Mouse (Mus musculus): ENCODE measurements around the gene Sult2b1.

Gene Sult2b1

DNA sequence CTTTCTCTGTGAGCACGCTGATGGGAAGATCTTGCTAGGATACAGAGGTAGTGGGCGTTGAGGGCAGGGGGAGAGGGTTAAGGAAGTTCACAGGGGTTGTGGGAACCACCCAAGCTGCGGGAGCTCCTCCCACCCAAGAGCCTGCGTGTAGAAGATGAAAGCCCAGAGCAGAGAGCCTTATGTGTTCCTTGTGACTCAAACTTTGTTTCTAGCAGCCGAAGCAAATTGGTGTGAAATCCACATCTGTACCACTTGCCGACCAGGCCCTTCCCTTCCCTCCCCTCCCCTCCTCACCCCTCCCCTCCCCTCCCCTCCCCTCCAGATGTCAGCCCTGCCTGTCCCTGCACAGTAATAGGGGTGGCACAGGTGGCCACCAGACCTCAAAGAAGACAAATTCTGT lies 89.4 kb downstream of the Sult2b1 start:
- DNase-seq (ENCODE audit: low spot score) = no peak

DNA sequence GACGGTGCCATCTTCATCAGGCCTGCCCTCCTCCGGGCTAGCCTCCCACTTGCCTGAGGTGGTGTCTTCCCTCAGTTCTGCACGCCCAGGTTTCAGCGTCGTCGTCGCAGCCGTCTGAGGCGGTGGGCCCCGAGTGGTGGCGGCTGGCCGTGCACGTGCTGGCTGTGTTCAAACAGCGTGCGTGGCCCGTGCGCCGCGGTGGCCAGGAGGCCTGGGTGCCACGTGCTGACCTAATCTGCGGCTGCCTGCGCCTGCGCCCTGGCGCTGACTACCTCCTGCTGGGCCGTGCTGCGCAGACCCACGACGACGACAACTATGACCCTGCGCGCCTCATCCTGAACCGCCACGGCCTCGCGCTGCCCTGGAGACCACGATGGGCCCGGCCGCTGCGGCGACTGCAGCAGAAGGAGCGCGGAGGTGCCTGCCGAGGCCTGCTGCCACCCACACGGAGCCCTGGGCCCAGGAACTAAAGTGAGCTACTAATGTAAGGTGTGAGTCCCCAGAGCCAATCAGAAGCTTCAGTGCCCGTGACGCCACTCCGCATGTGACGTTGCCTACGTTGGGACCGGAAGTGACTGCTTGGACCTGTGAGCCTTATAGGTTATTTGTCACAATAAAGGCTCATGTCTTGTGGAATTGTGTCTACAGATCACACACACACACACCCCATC lies 90.4 kb downstream of the Sult2b1 start, which contains the start of gene Sec1:
Sec1 (minus strand) TSS at position 482 of the 671 bp plus-strand sequence.
- DNase-seq (ENCODE audit: low spot score) = no peak

DNA sequence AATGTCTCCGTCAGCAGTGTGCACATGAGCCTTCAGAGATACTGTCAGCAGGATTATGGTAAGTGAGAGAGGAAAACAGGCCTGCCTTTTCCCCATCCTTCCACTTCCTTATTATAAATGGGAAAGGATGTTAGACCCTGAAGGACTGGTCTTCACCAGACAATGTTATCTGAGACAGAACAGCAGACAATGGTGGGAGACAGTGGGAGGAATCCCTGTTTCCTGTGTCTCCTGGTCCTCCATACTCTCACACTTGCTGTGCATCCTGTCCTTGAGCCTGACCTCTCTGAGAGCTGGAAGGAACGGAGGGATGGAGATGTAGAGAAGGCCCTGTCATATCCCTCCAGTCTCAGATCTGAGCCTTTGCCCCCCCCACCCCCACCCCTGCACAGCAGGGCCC lies 92.1 kb downstream of the Sult2b1 start:
- no peak for DNase-seq (ENCODE audit: low spot score)

DNA sequence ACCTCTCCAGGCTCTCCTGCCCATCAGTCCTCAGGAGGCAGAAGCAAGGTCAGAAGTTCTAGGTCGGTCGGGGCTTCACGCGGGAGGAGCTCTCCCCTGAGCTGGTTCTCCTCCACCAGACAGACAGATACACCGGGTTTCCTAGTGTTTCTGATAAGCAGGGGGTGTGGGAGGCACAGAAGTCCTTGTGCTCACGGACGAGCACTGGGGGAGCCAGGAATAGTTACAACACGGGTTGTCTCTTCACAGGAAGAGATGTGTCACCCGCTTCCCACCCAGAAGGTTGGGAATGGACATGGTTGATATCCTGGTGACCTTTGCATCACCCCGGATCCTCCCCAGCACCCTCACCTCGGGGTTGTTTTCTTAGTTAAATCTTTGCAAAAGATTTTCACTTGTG lies 94.7 kb downstream of the Sult2b1 start:
- no peak for DNase-seq (ENCODE audit: low spot score)

DNA sequence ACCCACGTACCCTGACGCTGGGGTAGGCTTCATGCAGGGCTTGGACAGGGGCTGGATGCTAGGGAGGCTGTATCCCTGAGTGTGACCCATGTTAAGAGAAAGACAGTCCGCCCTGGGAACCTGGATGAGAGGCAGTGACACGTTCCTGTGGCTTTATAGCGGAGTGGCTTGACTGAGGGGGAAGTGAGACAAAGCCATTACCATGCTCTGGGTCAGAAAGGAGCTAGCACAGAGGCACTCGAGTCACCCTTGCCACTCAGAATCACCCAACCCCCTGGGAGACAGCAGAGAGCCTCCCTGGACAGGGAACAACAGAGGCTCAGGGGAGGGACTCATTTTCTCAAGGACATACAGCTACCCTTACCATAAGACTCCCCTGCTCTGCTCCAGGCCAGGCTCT lies 95.4 kb downstream of the Sult2b1 start:
- DNase-seq (ENCODE audit: low spot score) = no peak

DNA sequence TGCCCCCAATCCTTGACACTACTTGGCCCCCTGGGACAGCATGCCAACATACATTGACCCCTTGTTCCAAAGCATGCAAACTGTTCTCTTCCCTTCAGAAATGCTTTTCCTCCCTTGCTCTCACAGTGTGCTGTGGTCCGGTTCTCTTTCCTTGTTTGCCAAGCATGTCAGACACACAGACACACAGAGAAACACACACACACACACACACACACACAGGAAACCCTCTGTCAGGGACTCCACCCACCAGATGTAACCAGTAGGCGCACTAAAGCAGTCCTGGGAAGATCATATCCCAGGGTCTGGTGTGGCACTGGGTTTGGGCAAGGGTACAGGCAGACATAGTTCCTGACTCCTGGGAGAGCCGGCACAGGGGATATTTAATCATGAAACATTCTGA lies 97.6 kb downstream of the Sult2b1 start:
- no peak for DNase-seq (ENCODE audit: low spot score)

DNA sequence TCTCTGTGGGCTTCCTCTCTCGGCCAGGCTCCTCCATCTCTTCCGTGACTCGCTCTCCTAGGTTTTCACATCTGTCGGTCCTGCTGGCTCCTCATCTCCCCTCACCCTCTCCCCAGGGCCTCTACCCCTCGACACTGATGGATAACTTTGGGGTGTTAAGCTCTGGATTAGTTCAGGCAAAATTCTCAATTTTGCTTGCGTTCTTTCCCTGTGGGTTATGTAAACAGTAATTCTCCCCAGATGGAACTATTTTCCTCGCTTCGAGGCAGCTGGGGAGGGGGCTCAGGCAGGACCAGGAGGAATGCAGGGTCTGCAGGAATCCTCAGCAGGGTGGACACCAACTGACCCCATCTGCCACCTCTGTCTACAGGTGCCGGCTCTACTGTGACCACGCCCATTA lies 98.7 kb downstream of the Sult2b1 start:
- no peak for DNase-seq (ENCODE audit: low spot score)

DNA sequence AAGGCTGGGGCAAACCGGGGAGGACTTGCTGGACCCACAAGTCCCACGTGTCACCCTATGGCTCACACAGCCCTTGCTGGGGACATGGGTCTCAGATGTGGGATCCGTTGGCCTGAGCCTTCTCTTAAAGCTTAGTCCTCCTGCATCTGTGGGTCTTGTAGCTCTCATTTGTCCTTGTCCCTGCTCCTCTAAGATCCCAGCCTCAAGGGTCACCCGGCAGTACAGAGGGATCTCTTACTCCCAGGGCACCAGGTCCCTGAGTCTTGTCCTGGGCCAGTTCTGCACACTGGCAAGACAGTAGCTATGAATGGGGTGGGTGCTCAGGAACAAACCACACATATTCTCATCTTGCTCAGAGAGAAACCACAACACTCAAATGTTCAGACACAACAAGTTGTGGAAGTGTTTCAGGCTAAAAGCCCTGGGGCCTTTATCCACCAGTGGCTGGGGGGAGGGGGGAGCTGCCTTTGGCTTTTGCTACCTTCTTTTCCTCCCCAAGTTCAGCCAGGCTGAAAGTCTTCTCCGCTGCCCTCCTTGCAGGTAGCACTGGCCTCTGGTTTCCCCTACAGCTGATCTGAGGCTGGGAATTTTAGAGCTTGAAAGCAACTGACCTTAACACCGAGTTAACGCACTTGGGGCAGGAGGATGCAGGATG lies 100.9 kb downstream of the Sult2b1 start, which contains the start of gene Ntn5:
Ntn5 (plus strand) TSS at position 627 of the 655 bp plus-strand sequence.
- DNase-seq (ENCODE audit: low spot score) = no peak

DNA sequence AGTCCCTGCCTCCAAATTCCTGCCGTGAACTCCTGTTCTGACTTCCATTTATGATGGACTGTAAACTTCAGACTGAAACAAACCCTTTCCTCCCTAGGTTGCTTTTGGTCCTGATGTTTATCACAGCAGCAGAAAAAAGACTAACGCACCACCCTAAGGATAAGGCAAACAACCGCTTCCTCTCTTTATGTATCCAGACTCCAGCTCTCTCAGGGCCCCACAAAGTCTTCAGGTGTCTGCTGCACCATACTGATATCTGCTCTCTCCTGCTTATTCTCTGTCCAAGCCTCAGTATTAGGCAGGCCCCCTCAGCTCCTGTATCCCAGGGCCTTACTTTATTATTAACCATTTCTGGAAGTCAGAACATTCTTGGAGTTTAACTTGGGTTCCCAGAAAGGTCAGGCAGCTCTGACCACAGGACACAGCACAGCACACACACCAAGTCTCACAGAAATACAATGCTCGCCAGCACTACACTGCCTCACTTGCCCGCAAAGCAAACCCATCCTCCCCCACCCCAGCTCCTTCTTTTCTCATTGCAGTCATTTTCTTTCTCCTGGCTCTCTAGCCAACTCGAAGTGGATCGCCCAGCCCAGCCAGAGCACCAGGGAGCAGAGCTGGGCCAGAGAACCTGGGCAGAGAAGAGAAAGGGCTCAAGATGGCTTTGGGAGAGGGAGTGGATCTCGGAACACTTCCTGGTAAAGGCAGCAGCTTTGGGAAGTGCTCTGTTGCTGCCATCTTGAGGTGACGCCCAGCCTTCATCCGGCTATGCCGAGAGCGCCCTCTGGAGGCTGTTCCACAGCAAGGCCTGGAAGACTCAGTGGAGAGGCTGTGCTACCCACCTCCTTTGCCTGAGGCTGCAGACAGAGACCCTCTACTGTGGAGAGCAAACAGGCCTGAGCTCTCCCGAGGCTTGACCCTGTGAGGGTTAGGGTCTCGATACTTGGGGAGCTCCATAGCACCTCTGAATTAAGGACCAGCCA lies 102.0 kb downstream of the Sult2b1 start:
- DNase-seq (ENCODE audit: low spot score) = peak; percentile 89

DNA sequence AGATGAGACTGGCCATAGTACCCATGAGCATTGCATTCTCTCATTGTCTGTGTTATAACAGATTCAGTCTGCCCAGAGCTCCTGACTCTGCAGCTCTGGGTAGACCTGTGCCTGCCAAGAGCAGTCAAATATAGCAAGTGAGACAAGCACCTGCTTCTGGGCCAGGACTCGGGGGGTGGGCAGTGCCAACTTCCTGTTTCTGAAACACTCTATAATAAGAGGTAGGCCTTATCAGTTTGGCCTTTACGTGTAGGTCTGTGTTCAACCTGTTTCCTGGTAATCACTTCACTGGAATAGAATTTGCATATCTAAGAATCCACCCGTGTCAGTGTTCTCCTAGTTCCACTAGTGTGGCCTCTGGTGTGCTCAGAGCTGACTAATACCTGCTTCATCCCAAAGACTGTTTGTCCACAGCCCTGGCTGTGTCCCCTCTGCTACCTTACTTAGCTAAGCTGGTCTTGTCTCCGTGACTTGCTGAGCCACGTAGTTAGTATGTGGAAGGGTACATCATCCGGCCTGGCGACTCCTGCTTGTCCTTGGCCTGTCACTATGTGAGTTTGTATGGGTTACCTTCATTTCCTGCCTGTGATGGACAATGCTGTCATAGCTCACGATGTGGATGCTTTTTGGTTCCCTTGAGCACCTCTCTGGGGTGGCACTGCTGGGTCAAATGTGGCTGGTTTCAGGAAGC lies 103.3 kb downstream of the Sult2b1 start:
- DNase-seq (ENCODE audit: low spot score) = no peak
